Mouse (Mus musculus): ENCODE results near the gene Cttnbp2.

Gene Cttnbp2

GRCm38 (mm10) chr6:18467777-18468176 lies 46.9 kb downstream of the Cttnbp2 start:
- no peak for DNase-seq (ENCODE audit: low read depth, low spot score)

GRCm38 (mm10) chr6:18466227-18466626 lies 48.4 kb downstream of the Cttnbp2 start:
- no peak for DNase-seq (ENCODE audit: low read depth, low spot score)

GRCm38 (mm10) chr6:18465626-18466025 lies 49.0 kb downstream of the Cttnbp2 start:
- no peak for DNase-seq (ENCODE audit: low read depth, low spot score)

- DNase-seq (ENCODE audit: low read depth, low spot score), result no peak
These were observed 55.0 kb downstream of the Cttnbp2 start for GRCm38 (mm10) chr6:18459657-18460056.

GRCm38 (mm10) chr6:18450551-18451193 lies 64.0 kb downstream of the Cttnbp2 start:
- DNase-seq (ENCODE audit: low read depth, low spot score), result no peak

- no peak for DNase-seq (ENCODE audit: low read depth, low spot score)
These were observed 66.6 kb downstream of the Cttnbp2 start for GRCm38 (mm10) chr6:18448078-18448477.

GRCm38 (mm10) chr6:18446917-18447316 lies 67.7 kb downstream of the Cttnbp2 start:
- no peak for DNase-seq (ENCODE audit: low read depth, low spot score)

- no peak for DNase-seq (ENCODE audit: low read depth, low spot score)
These were observed 68.3 kb downstream of the Cttnbp2 start for GRCm38 (mm10) chr6:18446359-18446758.

- DNase-seq (ENCODE audit: low read depth, low spot score), result no peak
These were observed 68.9 kb downstream of the Cttnbp2 start for GRCm38 (mm10) chr6:18445747-18446146.

GRCm38 (mm10) chr6:18442303-18442702 lies 72.3 kb downstream of the Cttnbp2 start:
- no peak for DNase-seq (ENCODE audit: low read depth, low spot score)

- no peak for DNase-seq (ENCODE audit: low read depth, low spot score)
These were observed 73.6 kb downstream of the Cttnbp2 start for GRCm38 (mm10) chr6:18440918-18441532.

- DNase-seq (ENCODE audit: low read depth, low spot score), result no peak
These were observed 78.4 kb downstream of the Cttnbp2 start for GRCm38 (mm10) chr6:18436127-18436812.

GRCm38 (mm10) chr6:18434828-18435531 lies 79.7 kb downstream of the Cttnbp2 start:
- no peak for DNase-seq (ENCODE audit: low read depth, low spot score)

- DNase-seq (ENCODE audit: low read depth, low spot score), result no peak
These were observed 80.3 kb downstream of the Cttnbp2 start for GRCm38 (mm10) chr6:18434355-18434754.

- no peak for DNase-seq (ENCODE audit: low read depth, low spot score)
These were observed 82.3 kb downstream of the Cttnbp2 start for GRCm38 (mm10) chr6:18432362-18432761.

- no peak for DNase-seq (ENCODE audit: low read depth, low spot score)
These were observed 82.8 kb downstream of the Cttnbp2 start for GRCm38 (mm10) chr6:18431891-18432290.

GRCm38 (mm10) chr6:18430062-18430461 lies 84.6 kb downstream of the Cttnbp2 start:
- DNase-seq (ENCODE audit: low read depth, low spot score), result no peak

GRCm38 (mm10) chr6:18424822-18425221 lies 89.8 kb downstream of the Cttnbp2 start:
- no peak for DNase-seq (ENCODE audit: low read depth, low spot score)

GRCm38 (mm10) chr6:18424367-18424766 lies 90.3 kb downstream of the Cttnbp2 start:
- no peak for DNase-seq (ENCODE audit: low read depth, low spot score)

- no peak for DNase-seq (ENCODE audit: low read depth, low spot score)
These were observed 91.5 kb downstream of the Cttnbp2 start for GRCm38 (mm10) chr6:18423112-18423511.

- DNase-seq (ENCODE audit: low read depth, low spot score), result no peak
These were observed 93.1 kb downstream of the Cttnbp2 start for GRCm38 (mm10) chr6:18421561-18421960.

- no peak for DNase-seq (ENCODE audit: low read depth, low spot score)
These were observed 94.0 kb downstream of the Cttnbp2 start for GRCm38 (mm10) chr6:18420660-18421059.

Data from 3T3-L1 (cell line).